Mouse (Mus musculus) neural tube, embryonic 11.5 days (tissue): ENCODE results near the gene Alg13. TPM values are rescaled to one million over a fixed set of nuclear protein-coding genes. Genes with fewer than 3 reads are reported as not detected.
A peak's percentile ranks its signal among the peaks of the same experiment; 100 is the strongest.

Experiments used
- ATAC-seq: fragments of 200-750 bp; cut with Nextera tagmentation; 2 replicates; pipeline ENCODE4 v1.8.0; 2017; ENCODE audit warnings: moderate number of reproducible peaks, mild to moderate bottlenecking, moderate TSS enrichment, moderate library complexity; ENCODE audit not compliant: insufficient read depth, low FRiP score, low TSS enrichment
- DNase-seq: peaks from one replicate; pipeline ENCODE4 v3.0.0-alpha.2; 2015; ENCODE audit warnings: low spot score
- H3K27ac ChIP-seq: fragments of 300-500 bp; sonication (generic); 2 replicates; pipeline ENCODE4 v1.5.1; 2014; ENCODE audit warnings: low read depth, mild to moderate bottlenecking, low read length
- H3K27me3 ChIP-seq: fragments of 300-500 bp; sonication (generic); 2 replicates; pipeline ENCODE4 v1.6.1; 2014; ENCODE audit warnings: mild to moderate bottlenecking, low read length, mixed read lengths; ENCODE audit not compliant: control insufficient read depth, insufficient read depth
- H3K36me3 ChIP-seq: fragments of 300-500 bp; sonication (generic); 2 replicates; pipeline ENCODE4 v1.6.1; 2014; ENCODE audit warnings: mild to moderate bottlenecking, low read length, moderate library complexity, mixed read lengths; ENCODE audit not compliant: control insufficient read depth, insufficient read depth
- H3K4me1 ChIP-seq: fragments of 300-500 bp; sonication (generic); 2 replicates; pipeline ENCODE4 v1.6.1; 2014; ENCODE audit warnings: low read length, mixed read lengths; ENCODE audit not compliant: control insufficient read depth, insufficient read depth
- H3K4me2 ChIP-seq: fragments of 300-500 bp; sonication (generic); 2 replicates; pipeline ENCODE4 v1.6.1; 2014; ENCODE audit warnings: low read depth, mild to moderate bottlenecking, moderate library complexity
- H3K4me3 ChIP-seq: fragments of 300-500 bp; sonication (generic); 2 replicates; pipeline ENCODE4 v1.5.1; 2014; ENCODE audit warnings: low read depth, low read length
- H3K9ac ChIP-seq: fragments of 300-500 bp; sonication (generic); 2 replicates; pipeline ENCODE4 v1.6.1; 2014; ENCODE audit warnings: mild to moderate bottlenecking, low read length
- H3K9me3 ChIP-seq: fragments of 300-500 bp; sonication (generic); 2 replicates; pipeline ENCODE4 v1.6.1; 2016; ENCODE audit warnings: low read length; ENCODE audit not compliant: control insufficient read depth
- WGBS: fragments of 180-500 bp; shearing (Covaris S2); extraction: QIAGEN DNeasy Blood & Tissue Kit; methylation state at CpG from one replicate; pipeline ENCODE4 v1.1.7; 2014; 5-methylcytosine and 5-hydroxymethylcytosine counted together
- polyA plus RNA-seq: library from polyadenylated mRNA; unstranded; fragments of >200 nt; fragmentation: Nextera tagmentation; extraction: Ambion mirVana; gene quantifications from 2 replicates; pipeline ENCODE4 v1.2.1, GENCODE M21; 2014

Gene Alg13
- polyA plus RNA-seq, result 26.2 and 28.0 TPM in 2 replicates

DNA sequence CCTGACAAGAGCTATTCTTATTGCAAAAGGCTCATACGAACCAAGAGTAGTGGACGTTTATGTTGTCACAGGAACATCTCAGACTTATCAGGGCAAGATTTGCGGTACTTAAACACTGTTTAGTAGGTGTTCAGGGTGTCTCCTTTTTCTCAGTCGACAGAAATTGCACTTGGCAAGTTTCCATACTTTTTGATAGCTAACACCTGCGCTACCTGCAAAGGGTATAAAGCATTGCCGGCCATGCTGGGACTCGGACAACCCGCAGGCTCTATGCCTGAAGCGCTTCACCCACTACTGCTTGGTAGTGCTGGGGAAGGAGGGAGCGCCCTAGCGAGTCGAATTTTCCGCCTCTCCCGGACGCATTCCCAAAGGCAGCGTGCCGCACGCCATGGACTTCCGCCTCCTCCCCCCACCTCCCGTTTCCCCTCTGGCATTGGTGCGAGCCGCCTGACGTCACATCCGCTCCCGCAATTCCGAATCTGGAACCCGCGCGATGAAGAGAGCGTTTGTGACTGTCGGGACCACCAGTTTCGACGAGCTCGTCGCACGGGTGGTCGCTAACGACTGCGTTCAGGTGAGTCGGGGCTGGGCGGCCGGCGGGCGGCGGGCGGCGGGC, at the start of gene Alg13:
Gene Alg13, plus strand, starts transcription at position 257 of the 616 bp plus-strand sequence.
- peak within 1 kb of the TSS; percentile 57 for H3K4me3 ChIP-seq

DNA sequence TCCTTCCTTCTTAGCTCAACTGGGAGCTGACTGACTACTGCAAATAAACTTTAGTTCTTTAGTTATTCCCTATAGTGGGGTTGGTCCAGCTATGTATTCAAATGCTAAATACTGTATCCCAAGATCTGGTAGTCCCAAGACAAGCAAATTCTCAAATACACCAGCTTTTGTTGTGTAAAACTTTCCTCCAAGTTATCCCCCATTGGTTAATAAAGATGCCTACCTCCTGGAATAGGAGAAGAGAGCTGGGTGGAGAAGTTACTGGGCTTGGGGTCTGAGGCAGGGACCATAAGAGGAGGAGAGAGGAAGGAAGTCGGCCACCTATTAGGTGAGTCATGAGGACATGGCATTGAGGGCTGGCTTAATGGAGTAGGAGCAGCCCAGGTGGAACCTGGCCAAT, 49.0 kb upstream of the Alg13 start:
- no peak overlapping the region for H3K9ac ChIP-seq
- H3K9me3 ChIP-seq, result no peaks in the 10 kb centered on the region
- H3K27ac ChIP-seq, result no peak overlapping the region
- no peak overlapping the region for H3K4me3 ChIP-seq
- ATAC-seq (no peak), DNase-seq (no peak)
- no peaks in the 10 kb centered on the region for H3K36me3 ChIP-seq
- H3K4me1 ChIP-seq, result no peaks in the 10 kb centered on the region
- 85% methylated on average over 1 of the region's 1 CpGs for WGBS
- H3K4me2 ChIP-seq, result no peak overlapping the region
- H3K27me3 ChIP-seq, result no peaks in the 10 kb centered on the region

More for the DNA sequence above, at the start of gene Alg13:
- 10% methylated on average over 39 of the region's 47 CpGs for WGBS
- peak; percentile 92 for ATAC-seq
- Histone ChIP-seq H3K9me3 (no peaks in the 10 kb centered on the region), H3K4me2 (peak within 1 kb of the TSS; percentile 79), H3K4me1 (no peaks in the 10 kb centered on the region), H3K27me3 (no peaks in the 10 kb centered on the region), H3K36me3 (no peaks in the 10 kb centered on the region), H3K9ac (peak within 1 kb of the TSS; percentile 58), H3K27ac (no peak within 1 kb of the TSS)
- DNase-seq, result peak; percentile 84

DNA sequence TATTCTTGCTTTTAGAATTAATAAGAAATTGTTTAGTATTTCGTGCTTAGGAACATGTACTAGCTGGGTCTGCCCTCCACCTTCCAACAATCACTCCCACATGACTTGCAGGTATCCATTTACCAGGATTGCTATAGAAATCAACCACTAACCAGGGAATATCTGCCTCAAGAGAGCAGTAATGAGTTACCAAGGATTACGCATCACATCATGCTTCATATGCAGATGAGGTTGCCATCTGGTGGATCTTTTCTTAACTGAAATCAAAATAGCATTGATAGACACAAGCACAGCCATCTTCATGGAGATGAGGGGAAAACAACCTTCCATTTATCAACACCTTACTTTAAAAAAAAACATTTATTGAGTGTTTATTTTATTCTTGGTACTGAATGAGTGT, 16.1 kb upstream of the Alg13 start:
- Histone ChIP-seq H3K27me3 (no peaks in the 10 kb centered on the region), H3K4me2 (no peak overlapping the region), H3K36me3 (no peaks in the 10 kb centered on the region), H3K4me1 (no peaks in the 10 kb centered on the region), H3K9me3 (no peaks in the 10 kb centered on the region), H3K27ac (no peak overlapping the region), H3K4me3 (no peak overlapping the region), H3K9ac (no peak overlapping the region)
- 72% methylated on average over 2 of the region's 2 CpGs for WGBS
- ATAC-seq (no peak), DNase-seq (no peak)

DNA sequence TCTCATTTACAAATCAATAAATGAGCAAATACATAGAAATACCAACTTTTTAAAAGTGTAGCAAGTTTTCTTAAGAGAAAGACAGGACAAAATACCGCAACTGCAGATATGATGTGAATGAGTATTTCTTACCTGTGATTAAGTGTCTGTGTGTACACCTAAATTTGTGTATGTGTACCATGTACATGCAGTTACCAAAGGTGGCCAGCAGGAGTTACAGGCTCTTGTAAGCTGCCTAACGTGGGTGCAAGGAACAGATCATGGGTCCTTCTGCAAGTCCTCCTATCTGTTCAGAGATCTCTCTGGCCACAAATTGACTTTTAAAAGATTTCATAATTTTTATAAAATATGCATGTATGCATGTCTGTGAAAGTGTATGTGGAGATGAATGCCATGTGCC, 11.9 kb upstream of the Alg13 start:
- Histone ChIP-seq H3K4me1 (no peaks in the 10 kb centered on the region), H3K27me3 (no peaks in the 10 kb centered on the region), H3K9me3 (no peaks in the 10 kb centered on the region), H3K9ac (no peak overlapping the region), H3K36me3 (no peaks in the 10 kb centered on the region), H3K4me2 (no peak overlapping the region), H3K27ac (no peak overlapping the region), H3K4me3 (no peak overlapping the region)
- no peak for ATAC-seq
- DNase-seq, result no peak
- WGBS, result 92% methylated on average over 2 of the region's 2 CpGs

DNA sequence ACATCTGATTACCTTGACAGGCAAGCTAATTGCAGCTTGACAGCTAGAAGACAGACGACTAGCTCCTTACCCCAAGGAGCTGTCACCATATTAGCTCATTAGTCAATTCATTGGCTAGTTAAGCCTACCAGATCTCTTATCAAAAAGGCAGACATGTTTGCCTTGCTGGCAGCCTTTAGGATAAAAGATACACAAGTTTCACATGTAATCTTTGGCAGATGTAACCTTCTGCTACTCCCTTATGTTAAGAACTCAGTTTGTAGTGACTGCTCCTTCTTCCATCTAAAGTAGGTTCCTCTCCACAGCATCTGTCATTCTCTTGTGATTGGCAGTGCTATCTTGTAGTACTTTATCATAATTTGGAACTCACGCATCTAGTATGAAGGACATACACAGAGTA, 3.6 kb upstream of the Alg13 start:
- Histone ChIP-seq H3K9ac (no peak overlapping the region), H3K36me3 (no peaks in the 10 kb centered on the region), H3K4me3 (no peak overlapping the region), H3K4me2 (no peak overlapping the region), H3K27me3 (no peaks in the 10 kb centered on the region), H3K9me3 (no peaks in the 10 kb centered on the region), H3K4me1 (no peaks in the 10 kb centered on the region), H3K27ac (no peak overlapping the region)
- WGBS, result 71% methylated on average over 2 of the region's 2 CpGs
- DNase-seq, result no peak
- no peak for ATAC-seq

DNA sequence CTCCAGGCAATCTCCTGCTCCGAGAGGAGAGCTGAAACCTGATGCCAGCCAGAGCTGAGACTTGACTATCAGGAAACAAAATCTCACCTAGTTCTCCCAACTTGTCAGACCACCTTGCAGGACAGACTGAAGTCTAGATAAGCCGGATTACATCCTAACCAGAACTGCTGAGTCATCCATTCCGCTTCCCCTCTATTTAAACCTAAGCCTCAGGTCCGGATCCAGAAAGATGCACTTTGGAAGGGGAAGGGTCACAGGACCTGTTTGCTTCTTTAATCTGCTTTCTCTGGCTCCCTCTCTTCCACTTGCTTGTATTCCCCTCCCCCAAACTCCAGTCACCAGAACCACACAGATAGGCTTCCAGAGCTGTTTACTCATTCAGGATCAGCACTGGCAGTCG, 2.6 kb upstream of the Alg13 start:
- H3K4me1 ChIP-seq, result no peaks in the 10 kb centered on the region
- H3K27ac ChIP-seq, result no peak overlapping the region
- no peak overlapping the region for H3K4me2 ChIP-seq
- no peak overlapping the region for H3K9ac ChIP-seq
- H3K36me3 ChIP-seq, result no peaks in the 10 kb centered on the region
- H3K27me3 ChIP-seq, result no peaks in the 10 kb centered on the region
- WGBS, result 34% methylated on average over 5 of the region's 5 CpGs
- ATAC-seq, result no peak
- no peak for DNase-seq
- no peaks in the 10 kb centered on the region for H3K9me3 ChIP-seq
- no peak overlapping the region for H3K4me3 ChIP-seq

DNA sequence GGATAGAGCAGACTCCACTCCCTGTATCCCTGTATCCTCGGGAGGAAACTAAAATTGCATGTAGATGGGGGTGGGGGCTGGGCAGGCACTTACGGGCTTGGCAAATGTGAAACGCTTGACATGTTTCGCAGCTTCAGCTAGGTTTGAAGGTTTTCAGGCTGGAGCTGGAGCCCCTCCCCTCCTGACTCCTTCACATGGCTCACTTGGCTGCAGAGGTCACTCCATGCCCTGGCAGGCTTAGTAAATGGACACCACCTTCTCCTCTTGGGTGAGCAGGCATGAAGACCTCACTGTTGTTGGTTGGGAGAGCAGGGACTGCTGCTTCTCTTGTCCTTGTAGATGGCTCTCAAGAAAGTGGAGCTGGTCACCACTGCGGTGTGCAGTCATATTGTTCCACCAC, 1.6 kb upstream of the Alg13 start:
- H3K27ac ChIP-seq, result no peak overlapping the region
- no peaks in the 10 kb centered on the region for H3K36me3 ChIP-seq
- no peaks in the 10 kb centered on the region for H3K4me1 ChIP-seq
- no peak overlapping the region for H3K9ac ChIP-seq
- H3K4me3 ChIP-seq, result no peak overlapping the region
- H3K27me3 ChIP-seq, result no peaks in the 10 kb centered on the region
- no peaks in the 10 kb centered on the region for H3K9me3 ChIP-seq
- WGBS, result 81% methylated on average over 5 of the region's 5 CpGs
- ATAC-seq, result no peak
- DNase-seq, result no peak
- H3K4me2 ChIP-seq, result no peak overlapping the region

DNA sequence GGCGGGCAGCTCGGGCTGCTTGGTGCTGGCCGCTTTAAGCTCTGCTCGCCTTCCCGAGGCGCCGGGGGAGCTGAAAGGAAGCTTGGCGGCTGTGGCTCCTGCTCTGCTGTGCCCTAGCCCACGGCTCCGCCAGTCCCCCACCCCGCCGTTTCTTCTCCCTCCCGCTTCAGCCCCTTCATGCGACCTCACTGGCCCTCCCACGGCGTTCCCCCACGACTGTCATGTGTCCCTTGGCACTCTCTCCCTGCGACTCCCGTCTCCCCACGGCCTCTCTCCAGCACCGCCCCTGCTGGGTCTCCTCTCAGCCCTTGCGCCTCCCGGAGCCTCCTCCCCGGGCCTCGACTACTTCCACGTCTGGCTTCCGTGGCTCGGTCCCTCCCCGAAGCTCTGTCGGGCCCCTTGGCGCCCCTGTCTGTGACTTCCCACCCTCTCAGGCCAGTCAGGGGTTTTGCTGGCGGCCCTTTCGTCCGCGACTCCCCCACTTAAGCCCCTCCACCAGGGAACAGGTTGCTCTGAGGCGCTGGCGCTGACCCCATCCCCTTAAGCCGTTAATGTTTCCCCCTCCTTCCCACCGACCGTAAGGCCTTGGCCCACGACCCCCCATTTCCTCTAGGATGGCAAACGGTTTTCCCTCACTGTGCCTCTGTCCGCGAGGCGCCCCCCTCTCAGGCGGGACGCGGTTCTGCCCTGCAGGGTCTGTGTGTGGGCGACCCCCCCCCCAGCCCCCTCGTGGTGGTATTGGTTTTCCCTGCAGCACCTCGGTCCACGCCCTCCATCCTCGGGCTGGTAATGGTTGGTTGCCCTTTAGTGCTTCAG, 768 bp downstream of the Alg13 start:
- Histone ChIP-seq H3K4me1 (no peaks in the 10 kb centered on the region), H3K36me3 (no peaks in the 10 kb centered on the region), H3K4me2 (peak overlapping the region; percentile 79), H3K4me3 (peak overlapping the region; percentile 57), H3K9ac (peak overlapping the region; percentile 58), H3K27ac (no peak overlapping the region), H3K9me3 (no peaks in the 10 kb centered on the region), H3K27me3 (no peaks in the 10 kb centered on the region)
- DNase-seq (peak; percentile 36), ATAC-seq (peak; percentile 74)
- WGBS, result 18% methylated on average over 36 of the region's 53 CpGs

DNA sequence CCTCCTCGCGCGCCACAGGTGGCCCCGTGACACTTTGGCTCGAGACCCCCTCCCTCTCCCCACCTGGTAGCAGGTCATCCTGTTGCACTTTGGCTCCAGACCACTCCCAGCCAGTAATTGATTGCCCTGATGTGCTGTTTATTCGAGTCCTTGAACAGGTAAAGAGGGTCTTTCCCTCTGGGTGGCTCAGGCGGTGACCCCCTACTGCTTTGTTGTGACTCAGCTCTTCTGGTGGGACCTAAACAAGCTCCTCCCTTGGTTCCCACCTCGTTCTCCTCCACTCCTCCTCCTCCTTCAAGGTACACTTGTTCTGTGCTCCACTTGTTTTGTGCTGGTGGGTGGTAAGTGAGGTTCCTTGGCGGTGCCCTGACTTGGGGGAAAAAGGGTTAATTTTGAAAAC, 1.8 kb downstream of the Alg13 start:
- ATAC-seq (no peak), DNase-seq (no peak)
- Histone ChIP-seq H3K27me3 (no peaks in the 10 kb centered on the region), H3K4me2 (peak overlapping the region; percentile 79), H3K36me3 (no peaks in the 10 kb centered on the region), H3K9ac (no peak overlapping the region), H3K27ac (no peak overlapping the region), H3K4me3 (no peak overlapping the region), H3K9me3 (no peaks in the 10 kb centered on the region), H3K4me1 (no peaks in the 10 kb centered on the region)
- 26% methylated on average over 9 of the region's 9 CpGs for WGBS
